Mouse (Mus musculus) c-Kit-positive CD71-negative TER-119-negative erythroid progenitor cells, embryonic 14.5 days (primary cell): ENCODE measurements around the gene Foxp1.

Experiments
- DNase-seq: peaks from one replicate; pipeline ENCODE4 v3.0.0-alpha.2; 2013; ENCODE audit warnings: low read depth

The Foxp1 gene

DNA sequence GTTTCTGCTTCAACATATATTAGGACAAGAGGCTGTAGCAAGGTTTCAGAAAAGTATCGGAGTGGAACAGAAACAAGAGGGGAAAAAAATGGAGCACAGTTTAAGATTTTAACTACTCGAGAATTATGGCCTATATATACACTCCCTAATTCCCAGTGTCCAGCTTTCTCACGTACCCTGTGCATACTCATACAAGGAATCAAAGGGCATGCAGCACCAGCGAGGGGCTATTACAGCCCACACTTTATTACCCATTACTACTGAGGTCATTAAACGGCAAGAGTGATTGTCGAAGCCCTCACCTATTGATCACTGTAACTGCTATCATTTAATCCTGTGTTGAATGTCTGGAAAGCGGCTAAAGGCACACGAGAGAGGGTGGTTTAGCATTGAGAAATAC, 502.8 kb downstream of the Foxp1 start:
- DNase-seq: no peak

DNA sequence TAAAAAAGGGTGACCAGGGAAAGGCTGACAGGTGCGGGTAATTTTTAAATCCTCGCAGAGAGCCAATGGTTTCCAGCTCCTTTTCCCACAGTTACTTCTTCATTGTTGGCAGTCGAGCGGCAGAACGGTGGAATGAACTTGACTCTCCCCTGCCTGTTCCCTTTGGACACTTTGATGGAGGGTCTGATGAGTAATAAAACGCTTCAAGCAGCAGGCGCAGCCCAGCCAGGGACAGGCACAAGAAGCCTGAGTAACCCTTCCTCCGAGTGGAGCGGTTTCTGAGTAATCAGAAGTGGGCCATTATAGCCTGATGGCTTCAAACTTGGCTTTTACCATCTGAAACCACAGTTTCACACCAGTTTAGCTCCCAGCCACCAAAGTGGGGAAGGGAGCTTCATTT, 503.3 kb downstream of the Foxp1 start:
- no peak for DNase-seq

DNA sequence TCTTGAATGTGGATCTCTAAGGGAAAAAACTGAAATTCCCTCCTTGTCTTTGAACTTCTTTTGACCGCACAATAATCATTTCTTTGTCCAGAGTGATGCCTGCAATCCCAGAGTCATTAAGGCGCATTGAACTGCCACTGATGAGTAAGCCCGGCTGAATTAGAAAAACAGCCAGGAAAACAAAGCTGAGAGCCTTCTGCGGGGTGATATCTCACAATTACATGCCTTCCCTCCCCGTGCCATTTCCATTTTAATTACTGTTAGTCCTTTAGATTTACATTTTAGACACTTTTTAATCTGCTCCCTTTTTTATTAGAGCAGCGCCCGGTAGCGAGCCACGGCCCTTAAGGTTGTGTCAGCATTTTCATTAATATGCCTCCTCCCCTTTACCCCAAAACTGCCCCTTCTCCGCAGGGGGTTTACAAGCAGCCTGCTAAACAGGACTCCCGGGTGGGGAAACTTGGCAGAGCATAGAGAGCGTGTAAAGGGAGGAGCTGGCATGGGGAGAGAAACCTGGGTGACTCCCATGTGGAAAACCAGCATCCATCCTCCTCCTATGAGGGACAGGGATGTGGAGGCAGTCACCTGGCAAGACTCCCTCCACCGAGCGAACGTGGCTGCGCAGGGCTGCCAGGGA, 508.5 kb downstream of the Foxp1 start:
- DNase-seq: no peak

DNA sequence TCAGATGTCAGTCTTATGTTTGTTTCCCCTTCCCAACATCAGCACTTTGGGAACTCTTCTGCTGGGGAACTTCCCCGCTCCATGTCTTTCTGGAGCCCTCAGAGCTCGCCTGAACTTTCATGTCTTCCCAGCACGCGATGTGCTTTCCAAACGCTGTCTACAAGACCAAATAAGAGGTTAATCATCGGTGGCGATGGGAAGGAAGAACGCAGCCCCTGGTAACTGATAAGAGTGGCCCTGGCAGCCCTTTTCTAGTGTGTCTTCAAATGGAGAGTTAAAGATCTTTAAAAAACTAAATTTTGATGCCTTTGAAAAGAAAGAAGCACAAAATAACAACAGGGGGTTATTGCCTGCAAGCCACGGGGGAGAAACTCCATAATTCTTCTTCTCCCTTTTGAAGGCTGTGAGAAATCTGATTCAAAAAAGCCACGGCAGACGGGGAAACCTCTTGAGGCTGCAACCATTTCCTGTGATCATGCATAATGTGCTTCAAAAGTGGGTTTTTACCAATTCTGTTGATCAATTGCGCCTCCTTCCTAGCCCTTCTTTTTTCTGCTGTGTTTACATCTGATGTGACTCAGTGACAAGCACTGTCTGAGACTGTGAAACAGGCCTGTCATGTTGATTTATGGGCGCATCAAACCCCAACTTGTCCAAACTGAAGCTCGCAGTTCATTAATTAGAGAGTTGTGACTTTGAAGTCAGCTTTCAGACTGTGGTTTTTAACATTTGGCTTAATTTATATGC, 509.2 kb downstream of the Foxp1 start:
- no peak for DNase-seq

DNA sequence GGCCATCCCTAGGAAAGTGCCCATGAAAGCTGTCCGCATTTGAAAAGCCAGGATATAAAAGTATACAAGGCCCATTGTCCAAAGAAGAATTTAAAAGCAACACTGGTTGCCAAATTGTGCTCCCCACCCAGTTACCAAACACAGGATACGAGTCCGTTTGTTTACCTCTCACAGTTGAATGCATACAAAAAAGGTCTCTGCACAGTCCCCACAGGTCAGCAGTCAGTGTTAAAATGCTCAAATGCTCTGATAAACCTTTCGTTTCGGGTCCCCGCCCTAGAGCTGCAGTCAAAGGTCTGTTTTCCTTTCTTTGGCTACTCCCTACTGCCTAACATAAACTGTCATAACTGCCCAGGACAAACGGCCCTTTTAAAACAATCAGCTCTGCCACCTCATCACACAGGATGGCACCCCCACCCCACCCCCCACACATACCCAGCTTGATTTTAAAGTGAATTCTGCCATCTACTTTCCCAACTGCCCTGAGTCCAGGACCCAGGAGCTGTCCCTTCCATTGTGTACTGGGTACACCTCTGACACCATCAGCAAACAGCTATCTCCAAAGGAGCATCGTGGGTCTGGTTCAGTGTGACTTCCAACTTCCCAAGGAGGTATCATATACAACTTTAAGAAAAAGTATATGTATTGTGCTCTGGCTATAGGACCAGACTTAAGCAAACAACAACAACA, 510.5 kb downstream of the Foxp1 start:
- no peak for DNase-seq

DNA sequence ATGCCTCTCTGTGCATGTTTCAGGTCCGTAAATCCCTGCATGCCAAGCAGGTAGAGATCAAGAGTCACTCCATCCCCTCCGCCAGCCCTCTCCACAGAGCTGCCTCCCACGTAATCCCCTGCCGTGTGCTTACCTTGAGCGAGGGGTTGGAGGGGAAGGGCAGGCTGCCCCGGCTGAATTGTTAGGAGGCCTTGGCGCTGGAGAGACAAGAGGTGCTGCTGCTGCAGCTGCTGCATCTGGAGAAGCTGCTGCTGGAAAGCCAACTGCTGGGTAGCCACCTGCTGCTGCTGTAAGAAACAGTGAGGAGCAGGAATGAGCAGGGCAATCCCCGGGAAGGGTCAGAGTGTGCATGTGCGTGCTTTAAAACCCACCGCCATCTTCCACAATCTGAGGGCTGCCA, 512.8 kb downstream of the Foxp1 start:
- no peak for DNase-seq

DNA sequence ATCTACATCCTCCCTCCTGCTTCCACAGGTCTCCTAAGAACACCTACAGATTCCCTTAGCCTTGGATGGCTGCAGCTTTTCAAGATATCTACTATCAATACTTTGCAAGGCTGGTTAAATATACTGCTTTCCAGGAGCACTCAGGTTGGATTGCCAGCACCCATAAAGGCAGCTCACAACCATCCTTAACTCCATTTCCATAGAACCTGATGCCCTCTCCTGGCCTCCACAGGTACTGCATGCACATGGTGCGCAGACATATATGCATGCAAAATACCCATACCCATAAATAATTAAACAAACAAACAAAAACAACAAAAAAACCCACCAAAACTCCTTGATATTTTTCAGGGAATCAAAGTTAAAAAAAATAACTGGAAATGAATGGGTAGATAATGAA, 514.0 kb downstream of the Foxp1 start:
- DNase-seq: no peak

DNA sequence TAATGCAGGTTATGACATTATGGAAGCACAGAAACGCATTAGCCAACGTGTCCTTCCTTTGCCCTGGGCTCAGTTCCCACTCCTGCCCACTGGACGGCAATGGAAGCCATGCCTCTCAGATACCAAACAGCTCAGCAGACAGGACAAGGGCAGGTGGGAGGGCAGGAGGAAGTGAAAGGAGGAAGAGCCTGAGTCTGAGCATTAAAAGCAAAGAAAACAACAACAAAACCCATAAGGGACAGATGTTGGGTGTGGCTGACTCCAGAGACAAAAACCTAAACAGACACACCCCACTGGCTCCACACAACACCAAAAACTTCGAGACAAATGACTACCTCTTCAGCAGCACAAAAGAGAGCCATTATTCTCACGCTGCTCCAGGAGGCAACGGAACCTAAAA, 515.0 kb downstream of the Foxp1 start:
- DNase-seq: no peak

DNA sequence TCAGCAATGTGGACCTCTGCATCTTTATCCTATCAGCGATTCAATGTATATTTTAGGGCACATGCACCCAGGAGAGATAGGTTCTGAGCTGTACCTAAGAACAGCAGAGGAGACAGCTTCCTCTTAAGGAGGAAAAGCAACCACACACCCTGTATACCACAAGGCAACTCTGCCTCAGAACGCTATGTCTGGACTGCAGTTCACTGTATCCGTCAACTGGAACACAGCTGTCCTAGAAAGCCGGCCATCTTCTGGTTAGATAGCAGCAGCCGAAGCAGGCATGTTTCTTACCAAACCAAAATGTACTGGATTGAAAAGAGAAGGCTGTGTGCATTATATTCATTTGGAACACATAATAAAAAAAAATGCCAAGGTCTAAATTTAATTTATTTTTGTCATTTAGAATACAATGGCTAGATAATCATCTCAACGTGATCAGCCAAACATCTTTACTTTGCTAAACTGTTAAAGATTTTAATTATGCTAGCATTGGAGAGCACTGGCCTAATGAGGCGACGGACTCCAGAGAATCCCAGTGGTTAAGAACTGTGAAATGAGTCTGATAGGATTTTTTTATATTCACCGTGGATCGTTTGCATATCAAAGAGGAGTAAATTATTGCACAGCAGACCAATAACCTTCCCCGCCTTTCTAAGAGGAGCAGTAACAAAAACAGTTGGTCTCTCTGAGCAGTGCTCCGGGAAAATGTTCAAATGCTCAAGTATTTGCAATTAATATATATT, 518.1 kb downstream of the Foxp1 start:
- DNase-seq: no peak

DNA sequence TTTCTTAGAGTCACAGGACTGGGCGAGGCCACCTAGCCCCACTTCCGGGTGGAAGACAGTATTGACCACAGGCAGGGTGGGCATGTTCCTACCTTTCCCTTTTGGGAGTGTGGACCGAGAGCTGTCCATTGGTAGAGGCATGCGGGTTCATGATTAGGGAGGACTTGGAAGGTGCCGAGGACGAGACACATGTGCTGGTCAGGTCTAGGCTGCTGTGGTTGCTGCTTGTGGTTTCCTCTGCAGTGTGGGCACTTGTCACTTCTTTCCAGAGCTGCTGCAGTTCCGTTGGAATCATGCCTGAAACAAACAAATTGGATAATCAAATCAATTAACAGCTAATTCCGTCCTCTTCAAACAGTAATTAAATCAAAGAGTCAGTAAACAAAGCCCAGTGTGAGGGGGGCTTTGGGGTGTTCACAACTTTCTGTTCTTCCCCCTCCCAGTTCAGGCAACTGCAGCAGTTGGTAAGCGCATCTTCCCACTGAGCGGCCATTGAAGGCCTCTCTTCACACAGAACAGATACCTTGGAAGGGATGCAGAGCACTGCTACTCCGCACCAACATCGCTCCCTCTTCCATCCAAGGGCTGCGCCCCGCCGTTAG, 519.3 kb downstream of the Foxp1 start:
- DNase-seq: no peak

DNA sequence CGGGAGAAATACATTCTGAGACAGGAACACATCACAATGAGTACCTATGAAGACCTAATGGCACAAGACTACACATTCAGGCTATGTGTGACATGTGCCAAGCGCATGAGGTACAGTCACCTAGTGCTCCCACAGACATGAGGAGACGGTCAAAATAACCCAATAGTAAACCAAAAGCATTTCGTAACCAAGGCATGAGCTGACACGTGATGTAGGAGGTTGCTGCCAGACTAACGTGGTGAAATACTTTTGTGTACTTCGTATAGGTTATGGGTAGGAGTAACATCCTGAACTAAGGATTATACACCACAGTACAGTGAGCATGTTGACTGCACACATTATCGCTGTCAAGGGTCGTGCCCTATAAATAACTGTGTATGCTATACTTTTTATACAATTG, 520.9 kb downstream of the Foxp1 start:
- DNase-seq: no peak

DNA sequence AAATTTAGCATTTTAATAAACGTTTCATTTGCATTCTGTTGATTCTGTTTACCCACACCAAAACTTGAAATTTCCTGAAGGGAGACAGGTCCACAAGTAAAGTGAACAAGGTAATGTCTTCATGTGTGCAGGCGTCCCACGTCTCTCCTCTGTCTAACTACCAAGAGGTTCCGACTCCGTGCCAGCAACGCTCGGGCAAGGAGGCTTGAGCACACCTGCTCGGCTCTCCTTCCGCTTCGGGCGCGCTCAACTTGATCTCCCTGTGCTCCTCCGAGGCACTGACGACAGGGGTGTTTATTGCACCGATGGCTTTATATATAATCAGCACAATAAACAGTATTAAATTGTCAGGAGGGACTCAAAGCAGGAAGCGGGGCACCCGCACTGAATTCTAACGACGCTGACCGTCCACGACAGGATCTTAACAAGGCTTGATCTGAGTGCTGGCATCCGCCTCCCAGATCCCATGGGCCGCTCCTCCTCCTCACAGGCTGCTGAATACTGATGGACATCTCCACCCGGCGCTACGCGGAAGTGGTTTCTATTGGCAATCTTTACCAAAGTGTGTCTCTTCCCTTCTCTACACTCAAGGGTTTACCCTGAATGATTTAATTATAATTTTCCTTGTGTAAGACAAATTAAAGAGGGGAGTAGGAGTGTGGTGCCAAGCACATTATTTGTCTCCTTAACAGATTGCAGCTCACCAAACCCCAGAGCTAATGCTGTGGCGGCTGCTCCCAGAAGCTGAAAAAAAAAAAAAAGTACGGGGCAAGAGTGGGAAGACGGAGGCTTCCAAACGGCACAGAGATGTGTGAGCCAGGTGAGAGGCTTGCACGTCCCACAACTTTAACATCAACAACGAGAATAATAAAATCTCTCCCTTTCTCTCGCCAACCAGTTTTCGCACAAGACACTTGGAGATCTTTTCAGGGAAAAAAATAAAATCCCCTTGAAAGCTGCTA, 523.3 kb downstream of the Foxp1 start:
- DNase-seq: no peak

DNA sequence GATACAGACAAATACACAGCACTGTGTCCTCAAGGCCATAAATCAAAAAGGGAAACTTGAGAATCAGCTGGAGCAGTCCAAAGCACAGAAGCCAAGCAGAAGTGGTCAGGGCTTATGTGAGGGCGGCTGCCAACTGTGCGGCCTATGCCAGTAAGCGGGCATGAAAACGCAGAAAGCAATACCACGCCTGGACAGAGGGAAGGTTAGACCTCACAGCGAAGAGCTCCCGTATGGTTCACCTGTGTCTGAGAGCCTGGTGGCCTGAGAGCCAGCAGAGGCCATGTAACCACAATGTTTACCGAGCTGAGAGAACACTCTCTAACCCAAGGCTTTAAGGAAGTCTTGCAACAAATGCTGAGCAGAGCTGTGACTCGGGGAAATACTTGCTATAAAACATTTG, 524.8 kb downstream of the Foxp1 start:
- DNase-seq: no peak

DNA sequence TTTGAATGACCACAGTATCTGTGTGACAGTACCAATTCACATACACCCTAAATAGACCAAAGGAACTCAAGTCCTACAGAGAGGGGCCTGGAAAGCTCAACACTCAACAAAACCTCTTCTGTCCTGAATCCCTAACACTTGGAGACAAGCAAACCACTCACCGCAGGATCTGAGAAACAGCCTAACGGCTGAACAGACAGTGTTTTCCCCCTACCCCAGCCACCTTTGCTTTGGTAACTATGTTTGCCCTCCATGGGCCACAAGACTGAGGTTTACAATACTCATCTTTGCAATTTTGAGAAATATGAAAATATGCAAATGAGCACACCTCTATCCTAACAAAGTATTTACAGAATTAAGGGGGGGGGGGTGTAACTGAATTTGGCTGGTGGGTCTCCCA, 525.7 kb downstream of the Foxp1 start:
- DNase-seq: no peak

DNA sequence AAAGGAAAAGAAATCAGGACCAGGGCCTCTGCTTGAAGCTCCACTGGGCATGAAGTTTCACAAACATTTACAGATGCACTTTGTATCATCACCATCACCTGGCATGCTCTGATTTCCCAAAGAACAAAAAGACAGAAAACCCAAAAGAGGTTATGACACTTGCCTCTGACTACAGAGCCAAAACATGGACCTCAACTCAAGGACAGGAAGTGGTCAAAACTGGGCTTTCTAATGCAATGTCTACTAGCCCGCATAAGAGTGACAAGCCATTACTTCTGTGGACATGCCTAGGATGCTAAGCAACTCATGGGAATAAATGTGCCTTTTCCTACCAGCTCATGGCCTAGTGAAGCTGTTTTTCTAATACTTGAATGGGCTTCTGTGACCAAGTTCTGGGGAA, 526.2 kb downstream of the Foxp1 start:
- no peak for DNase-seq

DNA sequence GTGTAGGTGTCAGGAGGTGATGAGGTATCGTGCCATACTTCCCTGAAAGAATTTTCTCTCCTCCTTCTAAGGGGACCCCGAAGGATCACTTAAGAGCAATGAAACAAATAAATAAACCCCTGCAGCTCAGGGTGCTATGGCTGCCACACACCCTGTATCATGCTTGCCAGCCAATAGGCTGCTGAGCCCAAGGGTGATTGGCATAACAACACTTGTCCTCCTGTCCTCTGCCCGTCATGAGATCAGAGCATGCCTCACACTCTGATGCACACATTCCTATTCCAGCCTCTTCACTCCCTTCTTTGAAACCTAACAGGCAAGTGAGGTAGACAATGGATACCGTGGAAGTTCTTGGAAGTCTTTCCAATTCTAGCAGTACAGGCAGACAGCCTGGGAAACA, 526.8 kb downstream of the Foxp1 start:
- no peak for DNase-seq

DNA sequence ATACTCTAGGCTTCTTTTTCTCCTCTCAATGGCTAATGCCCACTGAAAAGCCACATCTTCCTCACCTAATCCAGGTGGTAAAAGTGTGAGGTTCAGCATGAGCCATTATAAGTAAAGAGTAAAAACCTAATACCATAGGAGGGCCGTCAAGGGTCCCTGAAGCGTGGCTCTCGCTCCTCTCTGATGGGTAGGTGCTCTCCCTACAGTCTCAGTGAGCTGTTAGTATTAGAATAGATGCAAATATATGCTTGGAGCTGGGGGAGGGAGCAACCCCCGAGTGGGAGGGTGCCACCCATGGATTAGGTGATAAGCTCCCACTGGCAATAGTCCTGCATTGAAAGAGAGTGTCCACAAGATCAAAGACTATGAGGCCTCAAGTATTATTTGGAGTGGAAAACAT, 527.6 kb downstream of the Foxp1 start:
- no peak for DNase-seq

DNA sequence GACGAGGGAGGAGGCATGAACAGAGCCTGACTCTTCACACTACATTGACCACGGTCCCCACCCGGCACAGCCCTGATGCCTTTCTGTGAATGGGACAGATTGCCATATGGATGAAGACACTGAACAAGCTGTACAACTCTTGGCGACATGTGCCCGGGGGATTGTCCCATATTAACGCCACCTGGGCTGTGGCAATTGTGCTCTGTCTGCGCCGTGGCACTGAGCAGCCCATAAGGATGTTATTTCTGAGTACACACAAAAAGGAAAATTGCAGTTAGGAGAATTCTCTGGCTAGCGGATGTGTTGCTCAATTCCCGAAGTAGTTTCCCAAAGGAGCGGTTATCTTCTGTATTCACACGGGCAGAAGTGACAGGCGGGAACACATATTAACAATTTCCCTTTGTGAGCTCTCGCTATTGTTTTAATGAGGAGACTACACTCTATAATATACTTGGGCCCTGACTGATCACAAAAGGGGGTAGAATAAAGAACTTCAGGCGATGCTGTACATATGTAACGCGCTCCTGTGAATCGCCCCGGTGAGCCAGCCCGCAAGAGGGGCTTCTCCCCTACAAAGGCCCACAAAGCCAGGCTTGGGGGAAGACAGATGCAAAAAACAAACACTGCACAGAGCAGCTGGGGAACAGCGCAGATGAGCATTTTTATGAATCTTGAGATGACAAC, 528.3 kb downstream of the Foxp1 start:
- no peak for DNase-seq

DNA sequence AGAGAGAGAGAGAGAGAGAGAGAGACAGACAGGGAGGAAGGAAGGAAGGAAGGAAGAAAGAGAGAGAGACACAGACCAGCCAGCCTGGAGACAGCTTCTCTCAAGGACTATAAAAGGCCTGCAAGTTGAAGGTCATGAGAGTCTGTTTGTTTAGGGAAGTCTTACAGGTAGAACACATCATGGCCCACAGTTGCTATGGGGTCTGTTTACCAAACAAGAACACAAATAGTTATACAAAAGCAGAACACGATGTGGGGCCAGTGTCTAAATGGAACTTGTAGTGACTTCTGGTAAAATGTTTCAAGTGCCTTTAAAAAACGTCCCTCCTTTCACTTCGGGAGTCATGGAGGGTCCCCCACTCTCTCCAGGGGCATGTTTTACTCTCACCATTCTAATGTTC, 529.3 kb downstream of the Foxp1 start:
- DNase-seq: no peak

DNA sequence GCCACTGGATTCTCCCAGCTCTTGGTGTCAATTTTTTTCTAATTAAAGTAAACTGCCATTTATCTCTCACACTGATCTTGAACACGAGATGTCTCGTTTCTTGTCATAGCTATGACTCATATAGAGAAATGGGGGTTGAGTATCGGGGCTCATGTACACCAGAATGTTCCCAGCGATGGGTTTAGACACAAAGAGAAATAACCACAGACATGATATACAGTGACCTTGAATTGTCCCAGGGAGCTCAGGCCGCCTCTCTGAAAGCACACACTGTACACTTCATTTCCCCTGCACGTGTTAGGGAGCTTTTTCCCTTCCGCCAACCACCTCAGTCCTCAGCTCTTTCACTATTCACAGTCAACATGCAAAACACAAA, 529.8 kb downstream of the Foxp1 start:
- peak; percentile 39 for DNase-seq
